Comparison of ENCODE assay signal across 28 mouse cellular contexts in the genomic region with DNA sequence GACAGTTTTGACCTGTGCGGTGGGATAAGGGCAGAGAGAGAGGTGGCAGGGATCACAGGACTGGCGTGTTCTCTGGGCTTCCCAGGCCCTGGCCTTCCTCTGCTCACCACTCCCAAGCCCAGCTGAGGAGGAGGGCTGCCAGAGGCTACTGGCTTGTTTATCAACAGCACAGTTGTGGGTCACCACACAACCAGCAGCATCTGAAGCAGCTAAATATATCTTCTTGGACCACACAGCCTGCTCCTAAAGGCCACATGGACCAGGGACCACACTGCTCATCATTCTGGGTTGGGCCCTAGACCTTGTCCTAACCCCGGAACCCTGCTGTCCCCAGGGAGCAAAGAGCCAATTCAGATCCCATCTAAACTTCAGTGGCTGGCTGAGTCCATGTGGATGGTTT. TPM values are rescaled to one million over a fixed set of nuclear protein-coding genes. Genes with fewer than 3 reads are reported as not detected.
DNase-seq lines count a peak whose midpoint lies in the region; ATAC-seq and TF ChIP-seq lines count a peak whose summit lies in the region.
"Had no signal": no experiment of that assay in that cellular context is flagged by ENCODE, and none has a peak within 500 bp of the region (broad histone marks: within the 10 kb centered on the region; RNA-seq: fewer than 3 reads in every experiment).

No protein-coding gene starts in this region.

- H3K27me3 ChIP-seq in forebrain, embryonic 11.5 days (ENCODE audit: control insufficient read depth, insufficient read depth, low read length), result no peaks in the 10 kb centered on the region
- no peaks in the 10 kb centered on the region for H3K27me3 ChIP-seq in forebrain, embryonic 10.5 days (ENCODE audit: poor library complexity, severe bottlenecking)
- no peaks in the 10 kb centered on the region for H3K27me3 ChIP-seq in heart, adult 2 months (ENCODE audit: control insufficient read depth, insufficient read depth, low read length)
- H3K27me3 ChIP-seq: intestine, embryonic 15.5 days; midbrain, embryonic 12.5 days; neural tube, embryonic 12.5 days had no signal

- H3K4me2 ChIP-seq in forebrain, embryonic 11.5 days (ENCODE audit: low read depth, low read length, severe bottlenecking), result no peak overlapping the region
- H3K4me2 ChIP-seq: intestine, embryonic 15.5 days; midbrain, embryonic 12.5 days; neural tube, embryonic 12.5 days had no signal

- TF ChIP-seq CTCF in heart, adult 2 months (IDR thresholded peaks at IDR 0.05), result no peak

- no peak overlapping the region for H3K27ac ChIP-seq in forebrain, embryonic 11.5 days (ENCODE audit: low read depth, low read length)
- H3K27ac ChIP-seq in forebrain, embryonic 10.5 days, result no peak overlapping the region
- H3K27ac ChIP-seq in heart, adult 2 months, result peak overlapping the region; percentile 40; the same call in 1 of the 2 replicates
- H3K27ac ChIP-seq: intestine, embryonic 15.5 days; kidney, postnatal 0 days; liver, embryonic 14.5 days; midbrain, embryonic 12.5 days; neural tube, embryonic 12.5 days had no signal

- H3K4me1 ChIP-seq in forebrain, embryonic 11.5 days (replicated peaks; ENCODE audit: control insufficient read depth, insufficient read depth, low read length), result no peaks in the 10 kb centered on the region
- H3K4me1 ChIP-seq in forebrain, embryonic 10.5 days, result no peaks in the 10 kb centered on the region
- H3K4me1 ChIP-seq in heart, adult 2 months (ENCODE audit: control insufficient read depth, insufficient read depth, low read length), result peaks cover 2% of the 10 kb centered on the region
- H3K4me1 ChIP-seq: midbrain, embryonic 12.5 days; neural tube, embryonic 12.5 days had no signal

- intact Hi-C loops in heart, adult 2 months (cut with DNase I), result no loop called here
- intact Hi-C loops in heart, postnatal 25 days (cut with DNase I), result no loop called here

- ATAC-seq in forebrain, embryonic 11.5 days (replicated peaks; ENCODE audit: low FRiP score), result no peak
- ATAC-seq: forebrain, embryonic 16.5 days; hindbrain, embryonic 16.5 days; intestine, embryonic 15.5 days had no signal

- H3K9ac ChIP-seq in forebrain, embryonic 11.5 days (ENCODE audit: low read length), result no peak overlapping the region
- H3K9ac ChIP-seq in heart, adult 2 months (ENCODE audit: low read depth, low read length), result no peak overlapping the region
- H3K9ac ChIP-seq: intestine, embryonic 15.5 days; liver, embryonic 14.5 days; midbrain, embryonic 12.5 days; neural tube, embryonic 12.5 days had no signal

- H3K9me3 ChIP-seq in forebrain, embryonic 11.5 days (ENCODE audit: control insufficient read depth, low read length), result no peaks in the 10 kb centered on the region
- peaks cover 15% of the 10 kb centered on the region; the same call in 1 of the 2 replicates for H3K9me3 ChIP-seq in forebrain, embryonic 10.5 days
- H3K9me3 ChIP-seq: intestine, embryonic 15.5 days had no signal

- 92% methylated on average over 3 of the region's 3 CpGs for WGBS in forebrain, embryonic 11.5 days
- 82% methylated on average over 3 of the region's 3 CpGs for WGBS in forebrain, embryonic 10.5 days
- WGBS in heart, adult 2 months, result 68% methylated on average over 3 of the region's 3 CpGs

- H3K36me3 ChIP-seq in forebrain, embryonic 11.5 days (ENCODE audit: control insufficient read depth, insufficient read depth, low read length), result no peaks in the 10 kb centered on the region
- peaks cover 25% of the 10 kb centered on the region for H3K36me3 ChIP-seq in forebrain, embryonic 10.5 days (replicated peaks)
- H3K36me3 ChIP-seq in heart, adult 2 months (ENCODE audit: control insufficient read depth, insufficient read depth, low read length), result no peaks in the 10 kb centered on the region

- TF ChIP-seq EP300 in heart, adult 2 months (IDR thresholded peaks at IDR 0.05; ENCODE audit: insufficient read depth, low read depth, low read length), result no peak

- no peaks in the 10 kb centered on the region for H3K79me2 ChIP-seq in heart, adult 2 months (replicated peaks; ENCODE audit: control insufficient read depth, insufficient read depth, low read length)

- no peak overlapping the region for H3K4me3 ChIP-seq in forebrain, embryonic 11.5 days (ENCODE audit: low read depth, low read length)
- H3K4me3 ChIP-seq in forebrain, embryonic 10.5 days, result no peak overlapping the region
- no peak overlapping the region for H3K4me3 ChIP-seq in heart, adult 2 months
- H3K4me3 ChIP-seq: intestine, embryonic 15.5 days; megakaryocyte, embryonic 14.5 days; midbrain, embryonic 12.5 days; myocyte; neural tube, embryonic 12.5 days had no signal

- TF ChIP-seq POLR2A in heart, adult 2 months (IDR thresholded peaks at IDR 0.05; ENCODE audit: insufficient read depth, low read depth, low read length), result no peak

- peak; percentile 22 for DNase-seq in forebrain, embryonic 11.5 days (ENCODE audit: low spot score)
- DNase-seq in forebrain, embryonic 10.5 days (ENCODE audit: extremely low spot score, low spot score), result no peak
- peak in 1 of 2 experiments; percentile 29 for DNase-seq in heart, adult 2 months
- DNase-seq in heart, postnatal 25 days (ENCODE audit: low spot score), result no peak
- peak; percentile 45 for DNase-seq in lung, postnatal 10 days
- no peak for DNase-seq in lung, postnatal 36 days
- DNase-seq in urinary bladder, postnatal 36 days (ENCODE audit: low spot score in 2 of 2), result no peak
- DNase-seq: adrenal gland, adult 8-10 months; cerebellum, adult 2 months; cerebellum, postnatal 14 days; kidney, adult 2 months; layer of hippocampus, adult 9-11 months; liver; lung, adult 2 months; right cerebral cortex, adult 18-20 months; thymus, adult 2 months; thymus, postnatal 36 days had no signal

RNA-seq across cellular contexts. Expression of a gene that starts 13.9 kb away (rescaled TPM):
- 0.90 and 2.0 TPM in 2 replicates for polyA plus RNA-seq in forebrain, embryonic 11.5 days (2014; fragmentation: Nextera tagmentation; extraction: Ambion mirVana)
- polyA plus RNA-seq in forebrain, embryonic 10.5 days (2016; fragmentation: Nextera tagmentation; extraction: Ambion mirVana), result 1.3 and 1.4 TPM in 2 replicates
- 10 to 100 TPM in 1 of 2 experiments, 1 to 10 TPM in 1; 5.6 to 13.7 TPM for total RNA-seq in heart, adult 2 months (2021)
- 6.2 and 8.1 TPM in 2 replicates for polyA plus RNA-seq in heart, adult 2 months (2012; rRNA removed)
- total RNA-seq in heart, postnatal 25 days (2021), result 1 to 10 TPM; 7.2 to 9.3 TPM
- total RNA-seq: G1E; granulocyte monocyte progenitor cell, adult 5-6 weeks had no signal
- polyA plus RNA-seq: G1E had no signal

RNA-seq across cellular contexts. Expression of a gene that starts 39.4 kb away (rescaled TPM):
- 2.8 and 3.7 TPM in 2 replicates for polyA plus RNA-seq in forebrain, embryonic 11.5 days (2014; fragmentation: Nextera tagmentation; extraction: Ambion mirVana)
- polyA plus RNA-seq in forebrain, embryonic 10.5 days (2016; fragmentation: Nextera tagmentation; extraction: Ambion mirVana), result 3.3 and 4.0 TPM in 2 replicates
- total RNA-seq in heart, adult 2 months (2021), result 10 to 100 TPM; 13.7 to 15.8 TPM
- 22.0 and 35.8 TPM in 2 replicates for polyA plus RNA-seq in heart, adult 2 months (2012; rRNA removed)
- 10 to 100 TPM; 16.7 to 22.5 TPM for total RNA-seq in heart, postnatal 25 days (2021)
- total RNA-seq: granulocyte monocyte progenitor cell, adult 5-6 weeks had no signal
- polyA plus RNA-seq: myocyte had no signal

Comparison
In these comparisons a context has a peak if more than half of its experiments do, and no peak if none do; other contexts are left out.
1. DNase-seq: peak in forebrain, embryonic 11.5 days (single experiment) and lung, postnatal 10 days (single experiment); none in forebrain, embryonic 10.5 days (single experiment), heart, postnatal 25 days (single experiment), lung, postnatal 36 days (single experiment) and urinary bladder, postnatal 36 days (0 of 2).